Mouse (Mus musculus) E14TG2a.4 (cell line): Measurements from ENCODE around the gene Nptx2.

Experiments used
- H3K27me3 ChIP-seq: 2 replicates; pipeline ENCODE4 v1.6.1; 2014; ENCODE audit warnings: low read length, control low read depth; ENCODE audit not compliant: insufficient read depth
- H3K36me3 ChIP-seq: 2 replicates; pipeline ENCODE4 v1.6.1; 2014; ENCODE audit warnings: low read length, control low read depth; ENCODE audit not compliant: insufficient read depth
- H3K4me1 ChIP-seq: replicated peaks from 2 replicates; pipeline ENCODE4 v1.6.1; 2014; ENCODE audit warnings: low read depth, low read length, control low read depth
- H3K4me3 ChIP-seq: replicated peaks from 2 replicates; pipeline ENCODE4 v1.5.1; 2014; ENCODE audit warnings: mild to moderate bottlenecking, low read length
- H3K9me3 ChIP-seq: 2 replicates; pipeline ENCODE4 v1.6.1; 2014; ENCODE audit warnings: low read length, control low read depth
- CTCF ChIP-seq: conservative IDR thresholded peaks from 2 replicates; pipeline ENCODE4 v1.5.1; 2014; ENCODE audit warnings: low read length
- NANOG ChIP-seq: IDR thresholded peaks from 2 replicates; pipeline ENCODE4 v1.6.1; 2014; ENCODE audit warnings: borderline replicate concordance, low read length, mixed read lengths
- POU5F1 ChIP-seq: IDR thresholded peaks from 2 replicates; pipeline ENCODE4 v1.6.1; 2014; ENCODE audit warnings: low read length, borderline replicate concordance

Gene Nptx2

GRCm38 (mm10) chr5:144545653-144546422, at the start of gene Nptx2:
Gene Nptx2 (plus strand): TSS chr5:144545902.
- no peak for TF ChIP-seq CTCF
- TF ChIP-seq POU5F1 = no peak
- no peak for TF ChIP-seq NANOG
- peak within 1 kb of the TSS; percentile 86 for H3K4me3 ChIP-seq
- H3K9me3 ChIP-seq = no peaks in the 10 kb centered on the region
- peaks cover 68% of the 10 kb centered on the region for H3K4me1 ChIP-seq
- H3K27me3 ChIP-seq = peaks cover 23% of the 10 kb centered on the region
- peaks cover 17% of the 10 kb centered on the region for H3K36me3 ChIP-seq

- H3K36me3 ChIP-seq = no peaks in the 10 kb centered on the region
- H3K27me3 ChIP-seq = peaks cover 10% of the 10 kb centered on the region; the same call in 1 of the 2 replicates
- TF ChIP-seq CTCF (no peak), POU5F1 (no peak), NANOG (no peak)
- H3K9me3 ChIP-seq = peaks cover 10% of the 10 kb centered on the region
- no peak overlapping the region for H3K4me3 ChIP-seq
- no peaks in the 10 kb centered on the region for H3K4me1 ChIP-seq
Observed at GRCm38 (mm10) chr5:144496481-144496880, 49.2 kb upstream of the Nptx2 start.

- H3K27me3 ChIP-seq = 0 out of 2 replicates have a peak, but pooled peaks cover 12% of the 10 kb centered on the region
- peaks cover 31% of the 10 kb centered on the region for H3K4me1 ChIP-seq
- H3K9me3 ChIP-seq = peaks cover 17% of the 10 kb centered on the region
- TF ChIP-seq CTCF = no peak
- TF ChIP-seq NANOG = no peak
- TF ChIP-seq POU5F1 = no peak
- H3K4me3 ChIP-seq = no peak overlapping the region
- no peaks in the 10 kb centered on the region for H3K36me3 ChIP-seq
Observed at GRCm38 (mm10) chr5:144504239-144504638, 41.5 kb upstream of the Nptx2 start.

- H3K4me1 ChIP-seq = peaks cover 44% of the 10 kb centered on the region
- H3K27me3 ChIP-seq = 0 out of 2 replicates have a peak, but pooled peaks cover 12% of the 10 kb centered on the region
- H3K36me3 ChIP-seq = no peaks in the 10 kb centered on the region
- TF ChIP-seq CTCF (peak; percentile 50), NANOG (no peak)
- no peak overlapping the region for H3K4me3 ChIP-seq
- H3K9me3 ChIP-seq = peaks cover 17% of the 10 kb centered on the region
Observed at GRCm38 (mm10) chr5:144505731-144506130, 40.0 kb upstream of the Nptx2 start.

- H3K4me3 ChIP-seq = peak overlapping the region; percentile 7; the same call in 1 of the 2 replicates
- TF ChIP-seq NANOG = no peak
- no peak for TF ChIP-seq POU5F1
- TF ChIP-seq CTCF = no peak
- H3K27me3 ChIP-seq = 0 out of 2 replicates have a peak, but pooled peaks cover 12% of the 10 kb centered on the region
- H3K9me3 ChIP-seq = peaks cover 17% of the 10 kb centered on the region
- no peaks in the 10 kb centered on the region for H3K36me3 ChIP-seq
- H3K4me1 ChIP-seq = peaks cover 48% of the 10 kb centered on the region
Observed at GRCm38 (mm10) chr5:144506156-144506555, 39.5 kb upstream of the Nptx2 start.

- Histone ChIP-seq H3K4me1 (peaks cover 48% of the 10 kb centered on the region), H3K4me3 (peak overlapping the region; percentile 7; the same call in 1 of the 2 replicates), H3K36me3 (no peaks in the 10 kb centered on the region), H3K27me3 (0 out of 2 replicates have a peak, but pooled peaks cover 12% of the 10 kb centered on the region), H3K9me3 (peaks cover 17% of the 10 kb centered on the region)
- TF ChIP-seq POU5F1 = no peak
- TF ChIP-seq NANOG = no peak
- TF ChIP-seq CTCF = no peak
Observed at GRCm38 (mm10) chr5:144506689-144507552, 38.8 kb upstream of the Nptx2 start.

GRCm38 (mm10) chr5:144509431-144509830, 36.3 kb upstream of the Nptx2 start:
- Histone ChIP-seq H3K36me3 (no peaks in the 10 kb centered on the region), H3K4me3 (no peak overlapping the region), H3K4me1 (peaks cover 48% of the 10 kb centered on the region), H3K9me3 (peaks cover 12% of the 10 kb centered on the region), H3K27me3 (0 out of 2 replicates have a peak, but pooled peaks cover 12% of the 10 kb centered on the region)
- peak; percentile 78; the same call in 1 of the 2 replicates for TF ChIP-seq NANOG
- no peak for TF ChIP-seq POU5F1

GRCm38 (mm10) chr5:144514738-144515137, 31.0 kb upstream of the Nptx2 start:
- TF ChIP-seq NANOG (no peak), POU5F1 (no peak), CTCF (peak; percentile 86)
- no peaks in the 10 kb centered on the region for H3K9me3 ChIP-seq
- no peaks in the 10 kb centered on the region for H3K27me3 ChIP-seq
- H3K36me3 ChIP-seq = no peaks in the 10 kb centered on the region
- H3K4me1 ChIP-seq = peaks cover 21% of the 10 kb centered on the region
- no peak overlapping the region for H3K4me3 ChIP-seq
